Mouse (Mus musculus) ES-Bruce4 (cell line): ENCODE measurements around the gene Ldhb. TPM values are rescaled to one million over a fixed set of nuclear protein-coding genes. Genes with fewer than 3 reads are reported as not detected.

Experiments used
- H3K27ac ChIP-seq: 2 replicates; pipeline ENCODE4 v1.5.1; 2012; ENCODE audit warnings: low read length, inconsistent platforms; ENCODE audit not compliant: insufficient read depth
- H3K27me3 ChIP-seq: 2 replicates; pipeline ENCODE4 v1.6.1; 2012; ENCODE audit warnings: mild to moderate bottlenecking, low read length, inconsistent platforms; ENCODE audit not compliant: control insufficient read depth, poor library complexity, insufficient read depth, severe bottlenecking
- H3K36me3 ChIP-seq: 2 replicates; pipeline ENCODE4 v1.6.1; 2012; ENCODE audit warnings: inconsistent platforms, mild to moderate bottlenecking, low read length, moderate library complexity; ENCODE audit not compliant: control insufficient read depth, poor library complexity, insufficient read depth, severe bottlenecking
- H3K4me1 ChIP-seq: one replicate; pipeline ENCODE4 v1.8.1; 2011; ENCODE audit warnings: low read length; ENCODE audit not compliant: control insufficient read depth, insufficient read depth
- H3K4me3 ChIP-seq: 2 replicates; pipeline ENCODE4 v1.5.1; 2011; ENCODE audit warnings: low read depth, mild to moderate bottlenecking, low read length
- H3K9ac ChIP-seq: 2 replicates; pipeline ENCODE4 v1.6.1; 2012; ENCODE audit warnings: low read depth, mild to moderate bottlenecking, inconsistent platforms; ENCODE audit not compliant: poor library complexity, severe bottlenecking
- H3K9me3 ChIP-seq: replicated peaks from 2 replicates; pipeline ENCODE4 v1.6.1; 2012; ENCODE audit warnings: mild to moderate bottlenecking, low read length, inconsistent platforms; ENCODE audit not compliant: control insufficient read depth, poor library complexity, insufficient read depth, severe bottlenecking
- CTCF ChIP-seq: IDR thresholded peaks from one replicate; pipeline ENCODE4 v1.8.1; 2011; ENCODE audit warnings: low read depth, low read length
- EP300 ChIP-seq: IDR thresholded peaks from 2 replicates; pipeline ENCODE4 v1.6.1; 2011; ENCODE audit warnings: low read depth, low read length; ENCODE audit not compliant: insufficient read depth
- POLR2A ChIP-seq: IDR thresholded peaks from one replicate; pipeline ENCODE4 v1.8.1; 2011; ENCODE audit warnings: low read length; ENCODE audit not compliant: insufficient read depth
- polyA plus RNA-seq: library from polyadenylated mRNA; stranded (reverse); fragments of >200 nt; gene quantifications from 2 replicates; pipeline ENCODE4 v1.2.4, GENCODE M21; 2011; ENCODE audit warnings: low read depth; ENCODE audit not compliant: missing spikeins, insufficient read depth, insufficient read length

Ldhb gene
- polyA plus RNA-seq, 1 experiment: 669 TPM

DNA sequence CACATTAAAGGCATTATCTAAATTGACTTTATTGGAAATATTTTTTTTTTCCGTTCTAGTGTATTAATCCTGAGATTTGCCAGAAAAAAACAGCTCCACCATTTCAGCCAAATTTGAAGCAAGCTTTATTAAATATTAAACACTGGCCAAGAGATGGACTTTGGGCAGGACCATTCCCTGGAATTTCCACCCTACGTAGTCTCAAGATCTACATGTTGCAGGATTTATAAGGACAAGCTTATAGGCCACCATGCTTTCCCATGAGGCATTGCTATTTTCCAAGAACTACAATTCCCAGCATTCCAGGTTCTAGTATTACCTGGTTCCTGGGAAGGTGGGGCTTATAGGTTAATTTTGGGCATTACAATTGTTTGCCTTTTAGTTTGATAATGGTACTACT is 24.9 kb upstream of the Ldhb start:
- no peaks in the 10 kb centered on the region for H3K36me3 ChIP-seq
- no peaks in the 10 kb centered on the region for H3K4me1 ChIP-seq
- TF ChIP-seq EP300 (no peak), CTCF (no peak), POLR2A (no peak)
- H3K27me3 ChIP-seq: no peaks in the 10 kb centered on the region
- H3K4me3 ChIP-seq: no peak overlapping the region
- no peak overlapping the region for H3K27ac ChIP-seq
- H3K9me3 ChIP-seq: no peaks in the 10 kb centered on the region
- no peak overlapping the region for H3K9ac ChIP-seq

DNA sequence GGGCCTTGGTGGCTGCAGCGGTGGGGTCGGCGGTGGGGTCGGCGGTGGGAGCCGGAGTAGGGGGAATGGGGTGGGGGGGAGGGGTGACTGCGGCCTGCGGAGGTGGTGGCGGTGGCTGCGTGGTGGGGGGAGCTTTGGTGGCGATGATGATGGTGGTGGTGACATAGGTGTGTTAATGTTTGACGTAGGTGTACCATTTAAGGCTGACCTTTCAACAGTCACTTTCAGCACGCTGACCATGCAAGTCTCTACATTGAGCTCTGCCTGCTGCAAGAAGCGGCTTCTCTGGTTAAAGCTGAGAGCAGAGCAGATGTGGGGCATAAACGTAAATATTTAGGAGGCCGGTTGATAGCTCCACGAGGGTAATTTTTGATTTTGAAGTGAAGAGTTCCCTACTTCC is 24.4 kb upstream of the Ldhb start:
- no peak overlapping the region for H3K9ac ChIP-seq
- no peaks in the 10 kb centered on the region for H3K36me3 ChIP-seq
- no peak overlapping the region for H3K27ac ChIP-seq
- H3K4me3 ChIP-seq: peak overlapping the region; percentile 7; the same call in 1 of the 2 replicates
- TF ChIP-seq POLR2A: no peak
- no peak for TF ChIP-seq EP300
- TF ChIP-seq CTCF: no peak
- H3K9me3 ChIP-seq: no peaks in the 10 kb centered on the region
- no peaks in the 10 kb centered on the region for H3K4me1 ChIP-seq
- no peaks in the 10 kb centered on the region for H3K27me3 ChIP-seq

DNA sequence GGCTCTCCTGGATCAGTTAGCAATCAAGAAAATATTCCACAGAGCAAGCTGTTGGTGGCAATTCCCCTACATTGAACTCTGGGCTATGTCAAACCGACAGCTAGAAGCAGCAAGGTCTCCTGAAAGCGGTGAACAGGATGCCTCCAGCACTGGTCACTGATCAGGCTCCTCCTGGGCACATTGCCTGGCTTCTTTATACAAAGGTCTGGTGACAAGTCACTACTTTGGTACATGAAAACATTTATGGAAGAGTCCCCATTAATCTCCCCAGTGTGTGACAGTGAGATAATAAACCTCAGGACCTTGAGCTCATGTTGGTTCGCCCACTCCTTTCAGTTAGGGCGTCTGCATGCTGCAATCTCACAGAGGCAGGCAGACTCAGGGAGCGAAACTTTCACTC is 22.6 kb upstream of the Ldhb start:
- Histone ChIP-seq H3K9ac (no peak overlapping the region), H3K4me1 (no peaks in the 10 kb centered on the region), H3K4me3 (no peak overlapping the region), H3K27me3 (no peaks in the 10 kb centered on the region), H3K36me3 (no peaks in the 10 kb centered on the region), H3K9me3 (no peaks in the 10 kb centered on the region), H3K27ac (no peak overlapping the region)
- TF ChIP-seq POLR2A (no peak), CTCF (no peak), EP300 (no peak)

DNA sequence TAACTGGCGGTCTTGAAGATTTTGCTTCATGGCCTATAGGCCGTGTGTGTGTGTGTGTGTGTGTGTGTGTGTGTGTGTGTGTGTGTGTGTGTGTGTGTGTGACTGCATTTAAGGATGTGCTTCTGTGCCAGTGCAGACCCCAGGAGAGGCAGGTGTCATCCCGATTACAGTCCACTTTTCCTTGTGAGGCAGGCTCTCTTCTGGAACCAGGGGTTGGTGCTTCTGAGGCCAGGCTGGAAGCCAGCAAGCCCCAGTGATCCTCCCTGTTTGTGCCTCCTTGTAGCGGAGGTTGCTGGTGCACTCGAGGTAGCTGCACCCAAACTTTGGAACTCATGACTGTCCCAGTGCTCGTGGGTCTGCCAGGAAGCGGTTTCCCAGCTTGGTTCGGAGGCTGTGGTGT is 21.9 kb upstream of the Ldhb start:
- no peaks in the 10 kb centered on the region for H3K27me3 ChIP-seq
- no peak overlapping the region for H3K4me3 ChIP-seq
- no peaks in the 10 kb centered on the region for H3K36me3 ChIP-seq
- H3K9ac ChIP-seq: no peak overlapping the region
- H3K4me1 ChIP-seq: no peaks in the 10 kb centered on the region
- H3K9me3 ChIP-seq: no peaks in the 10 kb centered on the region
- H3K27ac ChIP-seq: no peak overlapping the region
- no peak for TF ChIP-seq POLR2A
- TF ChIP-seq CTCF: no peak
- TF ChIP-seq EP300: no peak

DNA sequence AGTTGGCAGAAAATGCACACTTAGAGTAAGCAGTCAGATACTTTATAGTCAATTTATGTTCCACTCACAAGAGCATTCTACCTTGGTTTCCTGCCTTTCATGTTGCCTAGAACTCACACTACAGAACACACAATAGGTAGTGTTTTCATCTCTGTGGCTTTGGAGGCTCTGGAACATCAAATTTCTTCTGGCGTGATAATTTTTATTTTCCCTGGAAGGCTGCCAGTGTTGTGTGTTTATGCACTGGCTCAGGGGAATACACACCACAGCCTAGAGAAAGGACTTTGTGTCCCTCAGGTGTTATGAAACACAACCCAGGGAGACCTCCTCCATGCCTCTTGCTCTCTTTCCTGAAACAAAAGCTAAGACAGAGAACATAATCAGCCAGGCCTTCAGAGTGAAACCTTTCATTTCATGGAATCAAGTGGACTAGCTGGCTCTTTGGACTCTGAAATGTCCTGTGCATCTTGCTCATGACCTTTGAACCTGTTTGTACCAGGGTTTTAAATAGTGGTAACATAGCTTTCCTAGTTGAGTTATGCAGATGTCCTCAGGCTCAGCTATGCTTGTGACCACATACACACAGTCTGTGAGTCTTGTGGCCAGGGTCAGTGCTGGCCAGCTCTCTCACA is 20.3 kb upstream of the Ldhb start:
- no peaks in the 10 kb centered on the region for H3K27me3 ChIP-seq
- no peak for TF ChIP-seq CTCF
- no peak for TF ChIP-seq POLR2A
- no peak for TF ChIP-seq EP300
- no peak overlapping the region for H3K9ac ChIP-seq
- no peaks in the 10 kb centered on the region for H3K9me3 ChIP-seq
- no peak overlapping the region for H3K4me3 ChIP-seq
- no peaks in the 10 kb centered on the region for H3K36me3 ChIP-seq
- no peaks in the 10 kb centered on the region for H3K4me1 ChIP-seq
- no peak overlapping the region for H3K27ac ChIP-seq

DNA sequence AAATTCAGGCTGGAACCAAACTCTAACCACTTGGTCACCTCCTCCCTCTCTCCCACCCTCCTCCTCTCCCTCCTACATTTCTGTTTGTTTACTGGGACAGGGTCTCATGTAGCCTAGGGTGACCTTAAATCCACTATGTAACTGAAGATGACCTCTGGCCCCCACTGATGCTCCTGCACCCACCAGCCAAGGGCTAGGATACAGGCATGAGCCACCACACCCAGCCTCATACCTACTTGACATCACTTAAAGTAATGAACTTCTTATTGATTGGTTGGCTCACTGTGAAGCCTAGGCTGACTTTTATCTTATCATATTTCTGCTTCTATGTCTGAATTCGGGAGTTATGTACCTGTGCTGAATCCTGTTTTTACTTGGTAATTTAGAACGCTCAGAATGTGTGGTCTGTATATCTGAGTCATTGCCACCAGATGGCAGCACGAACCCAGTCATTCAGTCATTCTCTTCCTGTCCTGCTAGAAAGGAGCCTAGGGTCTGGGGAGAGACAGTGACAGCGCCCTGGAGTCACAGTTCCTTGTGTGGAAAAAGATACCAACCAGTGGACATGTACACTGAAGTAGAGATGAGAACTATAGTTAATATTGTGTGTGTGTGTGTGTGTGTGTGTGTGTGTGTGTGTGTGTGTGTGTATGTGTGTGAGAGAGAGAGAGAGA is 17.0 kb upstream of the Ldhb start:
- no peak overlapping the region for H3K4me3 ChIP-seq
- H3K36me3 ChIP-seq: no peaks in the 10 kb centered on the region
- no peak overlapping the region for H3K27ac ChIP-seq
- H3K9ac ChIP-seq: no peak overlapping the region
- no peaks in the 10 kb centered on the region for H3K27me3 ChIP-seq
- no peaks in the 10 kb centered on the region for H3K4me1 ChIP-seq
- no peaks in the 10 kb centered on the region for H3K9me3 ChIP-seq
- no peak for TF ChIP-seq EP300
- peak; percentile 49 for TF ChIP-seq CTCF
- no peak for TF ChIP-seq POLR2A
